Mouse (Mus musculus) bone marrow macrophage, adult 2 months (primary cell): ENCODE data around the gene Npas3.

Experiments
- CTCF ChIP-seq: IDR thresholded peaks from 2 replicates; pipeline ENCODE4 v1.5.1; 2012; ENCODE audit warnings: low read depth, mild to moderate bottlenecking, low read length, moderate library complexity
- POLR2A ChIP-seq: IDR thresholded peaks from 2 replicates; pipeline ENCODE4 v1.6.1; 2012; ENCODE audit warnings: mild to moderate bottlenecking, low read depth, low read length, borderline replicate concordance

GRCm38 (mm10) chr12:53771394-53771936, 523.0 kb downstream of the Npas3 start:
- no peak for TF ChIP-seq CTCF
- TF ChIP-seq POLR2A: no peak
